Mouse (Mus musculus) heart, postnatal 10 days (tissue): Measurements from ENCODE around the gene Gm16253. TPM values are rescaled to one million over a fixed set of nuclear protein-coding genes. Genes with fewer than 3 reads are reported as not detected.

ENCODE experiments used
- DNase-seq, 2 experiments: peaks; one replicate each; pipeline ENCODE4 v3.0.0; 2021
- intact Hi-C: fragments of 180-260 bp; cut with DNase I; formaldehyde crosslinking; loops from one replicate; pipeline ENCODE4 v1.15.1; 2025
- total RNA-seq, 2 experiments: library from RNA; stranded (reverse); gene quantifications; 2 replicates each; pipeline ENCODE4 v1.2.3; 2021

Gm16253 gene
- total RNA-seq, 2 experiments from 2014 or later, result 4.9 to 5.3 TPM

GRCm38 (mm10) chr3:96556651-96557635 is 19.8 kb upstream of the Gm16253 start:
- intact Hi-C loops, result loop anchor here (1.0 kb wide), 1 partner anchor 19 kb away; the partner anchor contains the start of gene Gm16253

GRCm38 (mm10) chr3:96557694-96558093 is 19.1 kb upstream of the Gm16253 start, which contains the start of gene Txnip:
TSS of gene Txnip (plus strand) at chr3:96557957.
- intact Hi-C loops, result loop anchor here (1.0 kb wide), 1 partner anchor 19 kb away; the partner anchor contains the start of gene Gm16253
- DNase-seq, result peak; percentile 100

More at GRCm38 (mm10) chr3:96556651-96557635, 19.8 kb upstream of the Gm16253 start:
- DNase-seq, result peak; percentile 56 to 57

DNA sequence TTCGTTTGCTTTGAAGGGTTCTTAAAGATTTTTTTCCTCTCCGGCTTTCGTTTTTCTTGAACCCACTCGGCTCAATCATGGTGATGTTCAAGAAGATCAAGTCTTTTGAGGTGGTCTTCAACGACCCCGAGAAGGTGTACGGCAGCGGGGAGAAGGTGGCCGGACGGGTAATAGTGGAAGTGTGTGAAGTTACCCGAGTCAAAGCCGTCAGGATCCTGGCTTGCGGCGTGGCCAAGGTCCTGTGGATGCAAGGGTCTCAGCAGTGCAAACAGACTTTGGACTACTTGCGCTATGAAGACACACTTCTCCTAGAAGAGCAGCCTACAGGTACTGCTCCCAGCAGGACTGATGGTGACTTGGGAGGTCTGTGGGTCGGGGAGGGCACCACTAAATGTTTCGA is 18.6 kb upstream of the Gm16253 start:
- intact Hi-C loops, result no loop called here
- DNase-seq, result peak in 1 of 2 experiments; percentile 51

DNA sequence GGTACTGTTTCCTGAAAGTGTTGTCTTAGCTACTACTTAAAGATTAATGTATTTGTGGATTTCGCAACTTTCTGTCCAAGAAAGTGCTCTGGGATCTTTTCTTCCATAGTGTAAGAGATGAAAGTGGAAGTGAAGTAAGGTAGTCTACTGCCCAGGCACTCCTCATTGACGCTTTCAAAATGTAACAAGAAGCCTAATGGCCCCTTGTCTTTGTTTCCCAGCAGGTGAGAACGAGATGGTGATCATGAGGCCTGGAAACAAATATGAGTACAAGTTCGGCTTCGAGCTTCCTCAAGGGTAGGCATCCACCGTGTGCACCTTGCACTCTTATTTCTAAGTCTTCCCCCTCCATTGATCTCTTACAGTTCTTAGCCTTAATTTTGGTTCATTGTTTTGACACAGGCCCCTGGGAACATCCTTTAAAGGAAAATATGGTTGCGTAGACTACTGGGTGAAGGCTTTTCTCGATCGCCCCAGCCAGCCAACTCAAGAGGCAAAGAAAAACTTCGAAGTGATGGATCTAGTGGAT is 18.1 kb upstream of the Gm16253 start:
- intact Hi-C loops, result no loop called here
- peak in 1 of 2 experiments; percentile 43 for DNase-seq

GRCm38 (mm10) chr3:96559398-96559910 is 17.3 kb upstream of the Gm16253 start:
- intact Hi-C loops, result no loop called here
- peak in 1 of 2 experiments; percentile 60 for DNase-seq

DNA sequence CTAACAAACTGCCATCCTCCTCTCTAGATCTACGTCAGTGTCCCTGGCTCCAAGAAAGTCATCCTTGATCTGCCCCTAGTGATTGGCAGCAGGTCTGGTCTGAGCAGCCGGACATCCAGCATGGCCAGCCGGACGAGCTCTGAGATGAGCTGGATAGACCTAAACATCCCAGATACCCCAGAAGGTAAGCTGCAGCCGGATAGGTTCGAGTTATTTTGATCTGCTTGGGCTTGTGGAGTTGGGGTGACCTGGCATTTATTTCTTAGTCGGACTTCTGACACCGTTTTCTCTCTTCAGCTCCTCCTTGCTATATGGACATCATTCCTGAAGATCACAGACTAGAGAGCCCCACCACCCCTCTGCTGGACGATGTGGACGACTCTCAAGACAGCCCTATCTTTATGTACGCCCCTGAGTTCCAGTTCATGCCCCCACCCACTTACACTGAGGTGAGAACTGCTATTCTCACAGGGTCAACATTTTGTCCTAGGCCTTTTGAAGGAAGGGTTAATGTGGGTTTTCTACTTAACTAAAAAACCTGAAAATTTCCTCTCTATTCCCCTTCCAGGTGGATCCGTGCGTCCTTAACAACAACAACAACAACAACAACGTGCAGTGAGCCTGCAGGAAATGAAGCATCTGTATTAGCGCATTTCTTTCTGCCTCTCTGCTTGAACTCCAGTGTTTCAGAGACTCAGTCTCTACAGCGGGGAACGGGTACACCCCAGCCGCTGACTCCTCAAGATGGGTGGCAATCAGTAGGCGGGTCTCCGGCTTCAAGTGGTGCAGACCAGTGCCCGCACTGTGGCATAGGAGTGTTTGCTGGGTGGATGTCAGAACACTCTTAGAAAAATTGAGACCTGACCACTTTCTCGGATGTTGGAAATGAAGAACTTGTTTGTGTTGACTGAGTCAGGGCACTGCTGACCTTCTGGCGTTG is 16.6 kb upstream of the Gm16253 start:
- intact Hi-C loops, result no loop called here
- DNase-seq, result peak; percentile 55 to 69

GRCm38 (mm10) chr3:96560881-96561668 is 15.7 kb upstream of the Gm16253 start:
- DNase-seq, result peak in 1 of 2 experiments; percentile 52
- intact Hi-C loops, result no loop called here

DNA sequence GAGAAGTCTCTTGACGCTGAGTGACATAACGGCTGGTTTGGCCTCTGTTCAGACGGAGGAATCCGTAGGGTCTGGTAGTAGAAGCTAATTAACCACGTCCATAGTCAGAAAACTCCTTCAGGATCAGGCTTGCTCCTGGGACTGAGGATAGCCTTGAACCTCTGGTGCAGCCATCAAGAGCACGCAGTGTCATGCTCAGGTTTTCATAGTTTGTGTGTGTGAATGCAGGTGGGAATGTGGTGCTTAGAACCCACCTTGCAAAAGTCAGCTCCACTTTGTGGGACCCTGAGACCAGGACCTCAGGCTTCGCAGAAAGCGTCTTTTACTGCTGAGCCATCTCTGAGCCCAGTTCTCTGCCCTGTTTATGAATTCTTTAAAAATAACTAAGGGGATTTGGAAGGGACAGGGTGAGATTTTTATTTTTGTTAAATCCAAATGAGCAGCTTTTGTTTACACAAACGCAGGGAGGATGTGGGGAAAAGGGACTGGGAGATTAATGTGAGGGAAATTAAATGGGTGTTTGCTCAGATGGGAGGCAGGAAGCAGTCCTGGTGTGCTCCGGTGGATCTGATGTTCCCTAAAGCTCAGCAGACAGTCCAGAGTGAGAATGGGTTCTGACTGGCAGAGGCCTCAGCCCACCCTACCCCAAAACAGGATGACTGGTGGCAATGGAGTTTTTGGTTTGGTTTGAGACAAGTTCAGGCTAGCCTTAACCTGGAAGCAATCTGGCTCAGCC is 14.7 kb upstream of the Gm16253 start:
- peak; percentile 69 to 81 for DNase-seq
- intact Hi-C loops, result no loop called here

- intact Hi-C loops, result no loop called here
- peak in 1 of 2 experiments; percentile 64 for DNase-seq
These were observed 13.5 kb upstream of the Gm16253 start for GRCm38 (mm10) chr3:96563267-96563666.

DNA sequence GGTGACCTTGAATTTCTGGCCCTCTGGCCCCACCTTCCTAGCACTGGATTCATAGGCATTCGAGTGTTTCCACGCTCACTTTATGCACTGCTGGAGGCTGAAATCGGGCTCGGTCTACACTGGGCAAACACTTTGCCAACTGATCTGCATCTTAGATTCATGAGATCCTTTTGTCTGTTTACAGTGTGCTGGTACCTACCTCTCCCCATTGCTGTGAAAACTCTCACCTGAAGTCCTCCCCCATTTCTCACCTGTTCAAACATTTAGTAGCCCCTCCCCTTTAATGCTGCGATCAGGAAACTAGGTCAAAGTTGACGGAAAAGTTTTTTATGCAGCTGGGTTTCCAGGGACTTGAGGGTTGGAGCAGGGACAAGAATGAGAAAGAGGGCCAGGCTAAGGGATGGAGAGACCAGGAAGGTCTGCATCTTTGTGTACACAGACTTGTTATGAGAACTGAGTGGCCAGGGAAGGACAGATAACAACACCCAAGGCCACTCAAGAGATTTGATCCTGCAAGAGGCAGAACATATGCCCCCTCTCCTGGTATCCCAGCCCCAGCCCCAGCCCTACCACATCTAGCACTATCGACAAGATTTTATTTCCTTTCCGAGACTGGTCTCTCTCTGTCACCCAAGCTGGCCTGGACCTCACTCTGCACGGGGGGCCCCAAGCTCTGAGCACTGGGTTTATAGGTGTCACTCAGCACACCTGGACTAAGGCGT is 12.7 kb upstream of the Gm16253 start:
- intact Hi-C loops, result no loop called here
- peak; percentile 70 to 79 for DNase-seq

GRCm38 (mm10) chr3:96564633-96565032 is 12.2 kb upstream of the Gm16253 start:
- intact Hi-C loops, result no loop called here
- DNase-seq, result peak; percentile 61 to 63

DNA sequence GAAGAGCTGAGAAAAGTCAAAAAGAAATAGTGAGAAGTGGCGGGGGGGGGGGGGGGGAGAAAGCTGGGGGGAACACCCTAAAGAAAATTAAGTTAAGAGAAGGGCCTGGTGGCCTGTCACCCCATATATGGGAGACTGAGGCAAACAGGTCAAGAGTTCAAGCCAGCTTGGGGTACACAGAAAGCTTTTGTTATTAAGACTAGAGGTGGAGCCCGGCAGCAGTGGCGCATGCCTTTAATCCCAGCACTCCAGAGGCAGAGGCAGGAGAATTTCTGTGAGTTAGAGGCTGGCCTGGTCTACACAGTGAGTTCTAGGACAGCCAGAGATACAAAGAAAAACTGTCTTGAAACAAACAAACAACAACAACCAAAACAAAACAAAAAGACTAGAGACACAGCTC is 11.7 kb upstream of the Gm16253 start:
- intact Hi-C loops, result no loop called here
- DNase-seq, result peak in 1 of 2 experiments; percentile 16

- intact Hi-C loops, result no loop called here
- peak in 1 of 2 experiments; percentile 21 for DNase-seq
These were observed 9.9 kb upstream of the Gm16253 start for GRCm38 (mm10) chr3:96566661-96567450.

- peak in 1 of 2 experiments; percentile 29 for DNase-seq
- intact Hi-C loops, result no loop called here
These were observed 8.2 kb upstream of the Gm16253 start for GRCm38 (mm10) chr3:96568605-96569004.

- intact Hi-C loops, result no loop called here
- peak; percentile 69 to 75 for DNase-seq
These were observed 7.3 kb upstream of the Gm16253 start for GRCm38 (mm10) chr3:96569506-96569905.

DNA sequence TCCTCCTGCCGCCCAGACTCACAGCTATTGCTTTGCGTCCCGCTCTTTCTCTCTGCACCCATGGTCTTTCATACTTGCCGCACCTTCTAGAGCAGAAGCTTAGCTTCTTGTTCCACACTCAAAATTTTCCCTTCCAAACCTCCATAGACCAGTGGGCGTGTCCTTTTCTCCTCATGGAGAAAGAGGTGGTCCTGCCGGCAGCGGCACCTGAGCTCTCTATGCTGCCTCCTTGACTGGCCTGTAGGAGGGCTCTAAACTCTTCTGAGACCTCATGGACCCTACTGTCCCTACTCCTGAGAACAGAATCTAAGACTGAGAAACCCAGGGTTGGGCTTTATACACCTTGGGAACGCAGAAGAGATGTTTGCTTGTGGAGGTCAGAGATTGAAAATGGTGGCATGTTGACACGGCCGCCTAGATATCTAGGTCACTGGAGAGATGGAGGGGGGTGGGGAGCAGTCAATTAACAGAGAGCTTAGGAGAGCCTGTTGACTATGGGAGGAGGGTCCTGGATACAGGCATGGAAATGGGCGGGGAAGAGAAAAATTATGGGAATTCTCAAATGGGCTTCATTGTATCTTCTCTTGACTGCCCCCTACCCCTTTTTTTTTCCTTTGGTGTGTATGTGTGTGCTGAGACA is 6.7 kb upstream of the Gm16253 start:
- intact Hi-C loops, result no loop called here

GRCm38 (mm10) chr3:96570643-96571042 is 6.1 kb upstream of the Gm16253 start:
- DNase-seq, result peak in 1 of 2 experiments; percentile 37
- intact Hi-C loops, result no loop called here

More for the DNA sequence above, 6.7 kb upstream of the Gm16253 start:
- DNase-seq, result peak in 1 of 2 experiments; percentile 37
